Mouse (Mus musculus) CD8-positive naive resting alpha-beta T cell, adult 57 days (primary cell): ENCODE measurements around the gene Cdh5. TPM values are rescaled to one million over a fixed set of nuclear protein-coding genes. Genes with fewer than 3 reads are reported as not detected.

ENCODE experiments used
- total RNA-seq: library from RNA; stranded (reverse); gene quantifications from one replicate; pipeline ENCODE4 v1.2.4, GENCODE M21; 2023

The Cdh5 gene
- total RNA-seq: 0.89 TPM

GRCm38 (mm10) chr8:104101415-104101814 is at the start of gene Cdh5:
Gene Cdh5, plus strand, starts transcription at chr8:104101625.

GRCm38 (mm10) chr8:104170118-104171049 is 69.0 kb downstream of the Cdh5 start, which contains the start of gene Bean1:
Gene Bean1, plus strand, starts transcription at chr8:104170442.

Other genes with a start within 250 kb of the Cdh5 start
- not detected for gene Bean1, start 68.8 kb downstream of the Cdh5 start, total RNA-seq
- 63.8 TPM for gene Tk2, start 146.9 kb downstream of the Cdh5 start, total RNA-seq
- 51.8 TPM for gene Cklf, start 149.2 kb downstream of the Cdh5 start, total RNA-seq
- not detected for gene Cmtm2a, start 191.6 kb downstream of the Cdh5 start, total RNA-seq
- not detected for gene Gm45711, start 208.5 kb downstream of the Cdh5 start, total RNA-seq
- gene Cmtm1, start 208.5 kb downstream of the Cdh5 start, total RNA-seq: not detected
- not detected for gene Gm11020, start 219.9 kb downstream of the Cdh5 start, total RNA-seq
- not detected for gene Cmtm2b, start 220.6 kb downstream of the Cdh5 start, total RNA-seq
- gene Cmtm3, start 237.8 kb downstream of the Cdh5 start, total RNA-seq: 14.5 TPM